Mouse (Mus musculus) forebrain, embryonic 11.5 days (tissue): ENCODE data around the gene Eif4h. TPM values are rescaled to one million over a fixed set of nuclear protein-coding genes. Genes with fewer than 3 reads are reported as not detected.

Source experiments
- ATAC-seq: fragments of 200-750 bp; cut with Nextera tagmentation; replicated peaks from 2 replicates; pipeline ENCODE4 v1.8.0; 2017; ENCODE audit warnings: moderate TSS enrichment; ENCODE audit not compliant: low FRiP score
- DNase-seq: peaks from one replicate; pipeline ENCODE4 v3.0.0-alpha.2; 2017; ENCODE audit warnings: low spot score
- H3K27ac ChIP-seq: fragments of 300-500 bp; sonication (generic); 2 replicates; pipeline ENCODE4 v1.5.1; 2014; ENCODE audit warnings: low read depth, low read length
- H3K27me3 ChIP-seq: fragments of 300-500 bp; sonication (generic); 2 replicates; pipeline ENCODE4 v1.6.1; 2014; ENCODE audit warnings: mild to moderate bottlenecking, low read length, mixed read lengths; ENCODE audit not compliant: control insufficient read depth, insufficient read depth
- H3K36me3 ChIP-seq: fragments of 300-500 bp; sonication (generic); 2 replicates; pipeline ENCODE4 v1.6.1; 2014; ENCODE audit warnings: mild to moderate bottlenecking, low read length, moderate library complexity, mixed read lengths; ENCODE audit not compliant: control insufficient read depth, insufficient read depth
- H3K4me1 ChIP-seq: fragments of 300-500 bp; sonication (generic); replicated peaks from 2 replicates; pipeline ENCODE4 v1.6.1; 2014; ENCODE audit warnings: low read length, mixed read lengths; ENCODE audit not compliant: control insufficient read depth, insufficient read depth
- H3K4me2 ChIP-seq: fragments of 300-500 bp; sonication (generic); 2 replicates; pipeline ENCODE4 v1.6.1; 2014; ENCODE audit warnings: low read depth, mild to moderate bottlenecking, low read length, moderate library complexity, mixed read lengths; ENCODE audit not compliant: severe bottlenecking
- H3K4me3 ChIP-seq: fragments of 300-500 bp; sonication (generic); 2 replicates; pipeline ENCODE4 v1.5.1; 2014; ENCODE audit warnings: low read depth, low read length
- H3K9ac ChIP-seq: fragments of 300-500 bp; sonication (generic); 2 replicates; pipeline ENCODE4 v1.6.1; 2014; ENCODE audit warnings: low read length
- H3K9me3 ChIP-seq: fragments of 300-500 bp; sonication (generic); 2 replicates; pipeline ENCODE4 v1.6.1; 2016; ENCODE audit warnings: low read length, mixed read lengths; ENCODE audit not compliant: control insufficient read depth
- WGBS: fragments of 180-500 bp; shearing (Covaris S2); extraction: QIAGEN DNeasy Blood & Tissue Kit; methylation state at CpG from one replicate; pipeline ENCODE4 v1.1.7; 2014; 5-methylcytosine and 5-hydroxymethylcytosine counted together
- polyA plus RNA-seq: library from polyadenylated mRNA; unstranded; fragments of >200 nt; fragmentation: Nextera tagmentation; extraction: Ambion mirVana; gene quantifications from 2 replicates; pipeline ENCODE4 v1.2.1, GENCODE M21; 2014

The Eif4h gene
- polyA plus RNA-seq, result 493 and 540 TPM in 2 replicates

GRCm38 (mm10) chr5:134639269-134639682 lies at the start of gene Eif4h:
TSS of gene Eif4h (minus strand) at chr5:134639490.
- H3K4me3 ChIP-seq, result peak within 1 kb of the TSS; percentile 99
- peaks cover 6% of the 10 kb centered on the region for H3K4me1 ChIP-seq
- no peaks in the 10 kb centered on the region for H3K27me3 ChIP-seq
- peak within 1 kb of the TSS; percentile 99 for H3K9ac ChIP-seq
- under 1% methylated on average over 52 of the region's 52 CpGs for WGBS
- H3K9me3 ChIP-seq, result no peaks in the 10 kb centered on the region
- H3K36me3 ChIP-seq, result no peaks in the 10 kb centered on the region; the same call in 1 of the 2 replicates
- peak within 1 kb of the TSS; percentile 87 for H3K4me2 ChIP-seq
- DNase-seq, result peak; percentile 99
- peak within 1 kb of the TSS; percentile 85 for H3K27ac ChIP-seq
- peak; percentile 95 for ATAC-seq

DNA sequence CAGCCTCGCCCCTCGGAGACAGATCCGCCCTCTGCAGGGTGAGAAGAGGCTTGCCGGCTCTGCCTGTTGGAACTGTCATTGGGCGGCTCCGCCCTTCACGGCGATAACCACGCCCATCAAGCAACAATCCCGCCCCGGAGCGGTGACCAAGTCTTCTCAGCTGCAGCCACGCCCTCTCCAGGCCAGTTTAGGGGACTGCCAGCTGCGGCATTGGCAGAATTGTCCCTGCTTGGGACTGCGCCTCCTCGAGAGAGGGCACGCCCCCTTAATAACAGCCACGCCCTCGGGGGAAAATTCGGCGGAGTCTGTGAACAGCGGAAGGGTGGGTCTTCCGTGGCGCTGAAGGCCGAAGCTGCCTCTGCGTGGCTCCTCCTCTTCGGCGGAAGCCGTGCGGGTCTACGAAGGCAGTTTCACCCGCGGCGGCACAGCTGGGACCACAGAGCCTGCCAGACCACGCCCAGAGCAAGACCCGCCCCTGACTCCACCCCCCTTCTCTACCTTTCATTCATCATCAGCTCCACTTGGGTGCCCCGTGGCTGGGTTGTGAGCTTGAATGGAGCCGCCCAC lies 49.5 kb upstream of the Eif4h start:
- Histone ChIP-seq H3K9ac (peak overlapping the region; percentile 44; the same call in 1 of the 2 replicates), H3K27ac (peak overlapping the region; percentile 26), H3K36me3 (no peaks in the 10 kb centered on the region), H3K4me1 (peaks cover 2% of the 10 kb centered on the region; the same call in 1 of the 2 replicates), H3K9me3 (no peaks in the 10 kb centered on the region), H3K4me3 (peak overlapping the region; percentile 85), H3K27me3 (no peaks in the 10 kb centered on the region), H3K4me2 (peak overlapping the region; percentile 53)
- peak; percentile 100 for DNase-seq
- WGBS, result under 1% methylated on average over 38 of the region's 38 CpGs
- ATAC-seq, result peak; percentile 94

DNA sequence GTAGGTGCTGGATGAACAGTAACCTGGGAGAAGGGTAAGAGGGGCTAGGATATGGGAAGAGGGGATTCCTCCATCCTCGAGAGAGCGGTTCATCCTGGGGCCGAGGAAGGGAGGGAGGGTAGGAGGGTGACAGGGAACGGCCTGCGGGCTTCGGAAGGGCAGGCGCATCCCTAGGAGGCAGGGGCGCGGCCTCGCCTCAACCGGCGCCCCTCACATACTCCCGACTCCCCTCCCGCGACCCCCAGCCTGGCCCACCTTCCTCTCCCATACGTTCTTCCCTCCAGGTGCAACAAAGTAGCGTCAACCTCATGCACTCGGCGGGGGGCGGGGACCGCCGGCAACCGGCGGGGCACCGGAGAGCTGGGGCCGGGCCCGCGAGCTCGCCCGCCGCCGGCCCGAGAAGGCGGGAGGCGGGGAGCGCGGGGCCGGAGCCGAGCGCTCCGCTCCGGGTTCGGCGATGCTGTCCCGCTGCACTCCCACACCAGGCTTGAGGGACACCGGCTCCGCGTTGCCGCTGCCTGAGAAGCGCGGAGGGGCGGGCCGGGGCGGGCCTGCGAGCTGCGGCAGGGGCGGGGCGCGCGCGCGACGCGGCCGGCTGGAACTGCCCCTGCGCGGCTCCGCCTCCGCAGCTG lies 48.9 kb upstream of the Eif4h start, which contains the start of gene Limk1:
Gene Limk1, minus strand, starts transcription at position 513 of the 632 bp plus-strand sequence.
- H3K4me3 ChIP-seq, result peak within 1 kb of the TSS; percentile 85
- H3K9ac ChIP-seq, result peak within 1 kb of the TSS; percentile 75
- no peaks in the 10 kb centered on the region for H3K9me3 ChIP-seq
- ATAC-seq (peak; percentile 42), DNase-seq (no peak)
- H3K27me3 ChIP-seq, result no peaks in the 10 kb centered on the region
- H3K36me3 ChIP-seq, result no peaks in the 10 kb centered on the region
- peak within 1 kb of the TSS; percentile 81 for H3K4me2 ChIP-seq
- WGBS, result under 1% methylated on average over 64 of the region's 69 CpGs
- H3K4me1 ChIP-seq, result peaks cover 2% of the 10 kb centered on the region; the same call in 1 of the 2 replicates
- peak within 1 kb of the TSS; percentile 31 for H3K27ac ChIP-seq

- Histone ChIP-seq H3K4me2 (peak overlapping the region; percentile 81; the same call in 1 of the 2 replicates), H3K27ac (no peak overlapping the region), H3K9me3 (no peaks in the 10 kb centered on the region), H3K36me3 (no peaks in the 10 kb centered on the region), H3K9ac (no peak overlapping the region), H3K4me1 (peaks cover 2% of the 10 kb centered on the region; the same call in 1 of the 2 replicates), H3K27me3 (no peaks in the 10 kb centered on the region), H3K4me3 (peak overlapping the region; percentile 85; the same call in 1 of the 2 replicates)
- ATAC-seq, result no peak
- WGBS, result 62% methylated on average over 1 of the region's 1 CpGs
- no peak for DNase-seq
Measured at GRCm38 (mm10) chr5:134687187-134687586, 47.9 kb upstream of the Eif4h start.

DNA sequence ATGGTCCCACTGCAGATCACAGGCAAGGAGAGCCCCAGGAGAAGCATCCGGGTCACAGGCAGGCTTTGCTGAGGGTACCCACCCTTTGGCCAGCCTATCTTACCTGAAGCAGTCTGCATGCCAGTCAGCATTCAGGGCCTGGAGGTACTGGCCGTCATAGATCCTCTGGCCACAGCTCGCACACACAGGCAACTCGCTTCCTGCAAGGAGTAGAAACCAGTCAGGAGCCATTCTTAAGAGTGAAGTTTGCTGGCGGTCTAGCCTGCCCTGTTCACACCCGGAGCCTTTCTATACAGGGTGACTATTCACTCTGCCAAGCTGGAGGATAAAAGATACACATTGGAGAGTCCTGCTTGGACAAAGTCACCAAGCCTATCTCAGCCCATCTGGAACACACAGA lies 47.3 kb upstream of the Eif4h start:
- Histone ChIP-seq H3K27me3 (no peaks in the 10 kb centered on the region), H3K27ac (no peak overlapping the region), H3K9me3 (no peaks in the 10 kb centered on the region), H3K4me2 (no peak overlapping the region), H3K36me3 (no peaks in the 10 kb centered on the region), H3K4me3 (no peak overlapping the region), H3K9ac (no peak overlapping the region), H3K4me1 (peaks cover 2% of the 10 kb centered on the region; the same call in 1 of the 2 replicates)
- ATAC-seq (no peak), DNase-seq (no peak)
- WGBS, result 87% methylated on average over 6 of the region's 6 CpGs

DNA sequence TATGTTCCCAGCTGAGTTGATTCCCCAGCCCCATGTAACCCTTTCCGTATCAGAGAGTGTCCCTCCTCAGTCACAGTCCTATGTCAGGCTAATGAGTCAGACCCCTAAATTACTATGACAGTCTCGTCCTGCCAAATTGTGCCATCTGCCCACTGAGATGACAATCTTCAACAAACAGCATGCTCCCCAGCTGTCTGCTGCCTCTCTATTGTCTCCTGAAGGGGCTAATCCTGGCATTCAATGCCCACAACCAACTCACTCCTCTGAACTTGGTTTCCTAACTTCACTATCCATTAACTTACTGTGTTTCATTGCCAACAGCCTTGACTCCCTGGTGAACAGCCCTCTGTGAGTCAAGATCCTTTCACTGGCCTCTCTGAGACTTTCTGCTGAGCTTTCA lies 45.1 kb upstream of the Eif4h start:
- H3K9ac ChIP-seq, result no peak overlapping the region
- H3K4me1 ChIP-seq, result peaks cover 2% of the 10 kb centered on the region; the same call in 1 of the 2 replicates
- no peak for DNase-seq
- H3K36me3 ChIP-seq, result no peaks in the 10 kb centered on the region
- 74% methylated on average over 2 of the region's 2 CpGs for WGBS
- no peak overlapping the region for H3K4me2 ChIP-seq
- no peak overlapping the region for H3K4me3 ChIP-seq
- H3K27me3 ChIP-seq, result no peaks in the 10 kb centered on the region
- H3K9me3 ChIP-seq, result no peaks in the 10 kb centered on the region
- no peak for ATAC-seq
- no peak overlapping the region for H3K27ac ChIP-seq

GRCm38 (mm10) chr5:134683813-134684212 lies 44.5 kb upstream of the Eif4h start:
- ATAC-seq, result no peak
- H3K4me2 ChIP-seq, result no peak overlapping the region
- H3K9ac ChIP-seq, result no peak overlapping the region
- no peaks in the 10 kb centered on the region for H3K36me3 ChIP-seq
- no peak overlapping the region for H3K4me3 ChIP-seq
- DNase-seq, result no peak
- H3K9me3 ChIP-seq, result no peaks in the 10 kb centered on the region
- H3K4me1 ChIP-seq, result peaks cover 2% of the 10 kb centered on the region; the same call in 1 of the 2 replicates
- WGBS, result 69% methylated on average over 2 of the region's 2 CpGs
- no peak overlapping the region for H3K27ac ChIP-seq
- no peaks in the 10 kb centered on the region for H3K27me3 ChIP-seq

GRCm38 (mm10) chr5:134680238-134680637 lies 40.9 kb upstream of the Eif4h start:
- Histone ChIP-seq H3K9me3 (no peaks in the 10 kb centered on the region), H3K4me3 (no peak overlapping the region), H3K27ac (no peak overlapping the region), H3K36me3 (no peaks in the 10 kb centered on the region), H3K4me2 (no peak overlapping the region), H3K9ac (no peak overlapping the region), H3K4me1 (peaks cover 16% of the 10 kb centered on the region), H3K27me3 (no peaks in the 10 kb centered on the region)
- 91% methylated on average over 12 of the region's 12 CpGs for WGBS
- no peak for DNase-seq
- no peak for ATAC-seq
